Mouse (Mus musculus): ENCODE data around the gene Sh3gl3. TPM values are rescaled to one million over a fixed set of nuclear protein-coding genes. Genes with fewer than 3 reads are reported as not detected.

The Sh3gl3 gene
- polyA plus RNA-seq, 1 experiment from 2014 or later, result 4.0 TPM

- Histone ChIP-seq H3K27ac (replicated peaks) (no peak overlapping the region), H3K4me2 (replicated peaks; ENCODE audit: low read depth) (no peak overlapping the region), H3K36me3 (ENCODE audit: control insufficient read depth, insufficient read depth, low read length) (no peaks in the 10 kb centered on the region), H3K9ac (ENCODE audit: low read length) (no peak overlapping the region), H3K4me3 (ENCODE audit: low read depth, low read length) (no peak overlapping the region), H3K27me3 (ENCODE audit: control insufficient read depth, insufficient read depth, low read length) (no peaks in the 10 kb centered on the region), H3K4me1 (replicated peaks; ENCODE audit: control insufficient read depth, insufficient read depth) (no peaks in the 10 kb centered on the region), H3K9me3 (ENCODE audit: control insufficient read depth, low read length) (no peaks in the 10 kb centered on the region)
- DNase-seq (ENCODE audit: low spot score), result no peak
- no peak for ATAC-seq (ENCODE audit: low FRiP score, low TSS enrichment)
- 88% methylated on average over 1 of the region's 1 CpGs for WGBS
- TF ChIP-seq CTCF (IDR thresholded peaks at IDR 0.05; ENCODE audit: low read depth) (no peak), EP300 (optimal IDR thresholded peaks at IDR 0.05) (no peak)
Observed at GRCm38 (mm10) chr7:82253309-82253708, 79.7 kb downstream of the Sh3gl3 start.

GRCm38 (mm10) chr7:82256936-82257335 is 83.3 kb downstream of the Sh3gl3 start:
- H3K4me1 ChIP-seq (replicated peaks; ENCODE audit: control insufficient read depth, insufficient read depth), result no peaks in the 10 kb centered on the region
- H3K4me3 ChIP-seq (ENCODE audit: low read depth, low read length), result no peak overlapping the region
- DNase-seq (ENCODE audit: low spot score) (no peak), ATAC-seq (ENCODE audit: low FRiP score, low TSS enrichment) (no peak)
- no peaks in the 10 kb centered on the region for H3K27me3 ChIP-seq (ENCODE audit: control insufficient read depth, insufficient read depth, low read length)
- 70% methylated on average over 6 of the region's 6 CpGs for WGBS
- no peak overlapping the region for H3K27ac ChIP-seq (replicated peaks)
- no peaks in the 10 kb centered on the region for H3K36me3 ChIP-seq (ENCODE audit: control insufficient read depth, insufficient read depth, low read length)
- TF ChIP-seq CTCF (IDR thresholded peaks at IDR 0.05; ENCODE audit: low read depth) (no peak), EP300 (optimal IDR thresholded peaks at IDR 0.05) (no peak)
- no peak overlapping the region for H3K9ac ChIP-seq (ENCODE audit: low read length)
- H3K9me3 ChIP-seq (ENCODE audit: control insufficient read depth, low read length), result no peaks in the 10 kb centered on the region
- H3K4me2 ChIP-seq (replicated peaks; ENCODE audit: low read depth), result no peak overlapping the region

GRCm38 (mm10) chr7:82257530-82257929 is 83.9 kb downstream of the Sh3gl3 start:
- Histone ChIP-seq H3K27me3 (ENCODE audit: control insufficient read depth, insufficient read depth, low read length) (no peaks in the 10 kb centered on the region), H3K9ac (ENCODE audit: low read length) (no peak overlapping the region), H3K9me3 (ENCODE audit: control insufficient read depth, low read length) (no peaks in the 10 kb centered on the region), H3K4me3 (ENCODE audit: low read depth, low read length) (no peak overlapping the region), H3K4me1 (replicated peaks; ENCODE audit: control insufficient read depth, insufficient read depth) (no peaks in the 10 kb centered on the region), H3K4me2 (replicated peaks; ENCODE audit: low read depth) (no peak overlapping the region), H3K27ac (replicated peaks) (no peak overlapping the region), H3K36me3 (ENCODE audit: control insufficient read depth, insufficient read depth, low read length) (no peaks in the 10 kb centered on the region)
- DNase-seq (ENCODE audit: low spot score) (no peak), ATAC-seq (ENCODE audit: low FRiP score, low TSS enrichment) (no peak)
- 91% methylated on average over 4 of the region's 4 CpGs for WGBS
- no peak for TF ChIP-seq EP300 (optimal IDR thresholded peaks at IDR 0.05)
- no peak for TF ChIP-seq CTCF (IDR thresholded peaks at IDR 0.05; ENCODE audit: low read depth)

- no peak overlapping the region for H3K4me3 ChIP-seq (ENCODE audit: low read depth, low read length)
- no peaks in the 10 kb centered on the region for H3K4me1 ChIP-seq (replicated peaks; ENCODE audit: control insufficient read depth, insufficient read depth)
- DNase-seq (ENCODE audit: low spot score) (peak; percentile 45), ATAC-seq (ENCODE audit: low FRiP score, low TSS enrichment) (no peak)
- H3K27me3 ChIP-seq (ENCODE audit: control insufficient read depth, insufficient read depth, low read length), result no peaks in the 10 kb centered on the region
- 71% methylated on average over 6 of the region's 6 CpGs for WGBS
- TF ChIP-seq CTCF (IDR thresholded peaks at IDR 0.05; ENCODE audit: low read depth) (peak; percentile 73), EP300 (optimal IDR thresholded peaks at IDR 0.05) (no peak)
- H3K9me3 ChIP-seq (ENCODE audit: control insufficient read depth, low read length), result no peaks in the 10 kb centered on the region
- H3K9ac ChIP-seq (ENCODE audit: low read length), result no peak overlapping the region
- H3K27ac ChIP-seq (replicated peaks), result no peak overlapping the region
- no peaks in the 10 kb centered on the region for H3K36me3 ChIP-seq (ENCODE audit: control insufficient read depth, insufficient read depth, low read length)
- H3K4me2 ChIP-seq (replicated peaks; ENCODE audit: low read depth), result no peak overlapping the region
Observed at GRCm38 (mm10) chr7:82260210-82260609, 86.6 kb downstream of the Sh3gl3 start.

- H3K4me2 ChIP-seq (replicated peaks; ENCODE audit: low read depth), result no peak overlapping the region
- H3K27ac ChIP-seq (replicated peaks), result no peak overlapping the region
- no peak overlapping the region for H3K4me3 ChIP-seq (ENCODE audit: low read depth, low read length)
Observed at GRCm38 (mm10) chr7:82263141-82263540, 89.5 kb downstream of the Sh3gl3 start.

GRCm38 (mm10) chr7:82264119-82264518 is 90.5 kb downstream of the Sh3gl3 start:
- Histone ChIP-seq H3K4me3 (ENCODE audit: low read depth, low read length) (no peak overlapping the region), H3K4me2 (replicated peaks; ENCODE audit: low read depth) (no peak overlapping the region), H3K9me3 (ENCODE audit: control insufficient read depth, low read length) (no peaks in the 10 kb centered on the region), H3K27ac (replicated peaks) (no peak overlapping the region), H3K36me3 (ENCODE audit: control insufficient read depth, insufficient read depth, low read length) (no peaks in the 10 kb centered on the region), H3K4me1 (replicated peaks; ENCODE audit: control insufficient read depth, insufficient read depth) (no peaks in the 10 kb centered on the region), H3K9ac (ENCODE audit: low read length) (no peak overlapping the region), H3K27me3 (ENCODE audit: control insufficient read depth, insufficient read depth, low read length) (no peaks in the 10 kb centered on the region)
- 67% methylated on average over 2 of the region's 2 CpGs for WGBS
- DNase-seq (ENCODE audit: low spot score), result peak; percentile 77
- ATAC-seq (ENCODE audit: low FRiP score, low TSS enrichment), result peak; percentile 79
- TF ChIP-seq CTCF (IDR thresholded peaks at IDR 0.05; ENCODE audit: low read depth) (no peak), EP300 (optimal IDR thresholded peaks at IDR 0.05) (no peak)

More at GRCm38 (mm10) chr7:82263141-82263540, 89.5 kb downstream of the Sh3gl3 start:
- DNase-seq (ENCODE audit: low spot score) (peak; percentile 65), ATAC-seq (ENCODE audit: low FRiP score, low TSS enrichment) (no peak)
- Histone ChIP-seq H3K27me3 (ENCODE audit: control insufficient read depth, insufficient read depth, low read length) (no peaks in the 10 kb centered on the region), H3K4me1 (replicated peaks; ENCODE audit: control insufficient read depth, insufficient read depth) (no peaks in the 10 kb centered on the region), H3K36me3 (ENCODE audit: control insufficient read depth, insufficient read depth, low read length) (no peaks in the 10 kb centered on the region), H3K9ac (ENCODE audit: low read length) (no peak overlapping the region), H3K9me3 (ENCODE audit: control insufficient read depth, low read length) (no peaks in the 10 kb centered on the region)
- TF ChIP-seq CTCF (IDR thresholded peaks at IDR 0.05; ENCODE audit: low read depth) (peak; percentile 92), EP300 (optimal IDR thresholded peaks at IDR 0.05) (no peak)
- WGBS, result 25% methylated on average over 8 of the region's 8 CpGs
